In the genomic region with DNA sequence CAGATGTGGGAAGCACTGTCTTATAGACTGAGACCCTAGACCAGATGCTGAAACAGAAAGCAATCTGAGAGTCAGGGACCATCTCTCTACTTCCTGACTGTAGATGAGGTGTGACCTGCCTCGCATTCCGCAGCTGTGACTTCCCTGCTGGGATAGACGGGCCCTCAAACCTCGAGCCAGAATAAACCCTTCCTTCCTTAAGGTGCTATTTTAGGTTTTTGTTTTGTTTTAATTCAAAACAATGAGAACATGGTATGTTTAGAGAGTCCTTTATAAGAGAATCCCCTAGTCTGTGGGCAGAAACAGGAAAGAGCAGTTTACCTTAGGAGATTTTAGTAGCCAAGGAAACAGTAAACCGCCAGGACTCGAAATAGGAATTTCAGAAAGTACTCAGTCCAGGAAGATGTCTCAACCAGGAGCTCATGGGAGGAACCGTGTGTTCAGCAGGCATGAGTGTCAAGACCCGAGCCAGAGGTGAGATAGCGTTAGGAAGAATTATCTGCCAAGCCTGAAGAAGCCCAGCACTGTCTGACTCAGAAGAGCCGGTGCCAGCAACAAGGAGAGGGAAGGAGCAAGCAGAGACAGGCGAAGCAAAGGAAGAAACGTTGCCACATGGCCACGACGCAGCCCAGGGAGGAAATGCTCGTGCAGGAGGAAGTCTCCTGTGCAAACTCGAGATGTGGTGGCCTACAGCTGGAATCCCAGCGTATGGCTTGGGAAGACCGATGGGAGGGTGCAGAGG, we compare ENCODE assay signal across 10 mouse cellular contexts. TPM values are rescaled to one million over a fixed set of nuclear protein-coding genes. Genes with fewer than 3 reads are reported as not detected.
DNase-seq lines count a peak whose midpoint lies in the region; ATAC-seq lines count a peak whose summit lies in the region.
"Had no signal": no experiment of that assay in that cellular context is flagged by ENCODE, and none has a peak within 500 bp of the region (broad histone marks: within the 10 kb centered on the region; RNA-seq: fewer than 3 reads in every experiment).

No protein-coding gene starts in this region.

- no peaks in the 10 kb centered on the region for H3K36me3 ChIP-seq in kidney, embryonic 15.5 days
- H3K36me3 ChIP-seq: embryonic facial prominence, embryonic 13.5 days; limb, embryonic 12.5 days had no signal

- WGBS in kidney, embryonic 15.5 days = 56% methylated on average over 18 of the region's 18 CpGs

- no peak for ATAC-seq in kidney, embryonic 15.5 days (replicated peaks; ENCODE audit: low FRiP score)
- ATAC-seq in hematopoietic stem cell, adult 5-6 weeks (replicated peaks in 1 of 2; ENCODE audit: insufficient read depth in 1 of 2, low FRiP score in 2 of 2, low TSS enrichment in 1 of 2, low read depth in 1 of 2, poor library complexity in 2 of 2, severe bottlenecking in 2 of 2) = peak; percentile 24 to 25; a peak in 2 of 4 replicates
- ATAC-seq in megakaryocyte-erythroid progenitor cell, adult 5-6 weeks (replicated peaks; ENCODE audit: low FRiP score, low TSS enrichment, poor library complexity, severe bottlenecking) = 0 out of 2 replicates have a peak, but pooled peaks have one; percentile 37

- H3K27ac ChIP-seq in kidney, embryonic 15.5 days = peak overlapping the region; percentile 49; the same call in 1 of the 2 replicates
- H3K27ac ChIP-seq: embryonic facial prominence, embryonic 13.5 days; limb, embryonic 12.5 days had no signal

- H3K9ac ChIP-seq in kidney, embryonic 15.5 days = no peak overlapping the region
- H3K9ac ChIP-seq: embryonic facial prominence, embryonic 13.5 days; limb, embryonic 12.5 days had no signal

- no peaks in the 10 kb centered on the region for H3K27me3 ChIP-seq in kidney, embryonic 15.5 days
- H3K27me3 ChIP-seq: embryonic facial prominence, embryonic 13.5 days; limb, embryonic 12.5 days had no signal

- no peak overlapping the region for H3K4me3 ChIP-seq in kidney, embryonic 15.5 days (replicated peaks)
- H3K4me3 ChIP-seq: embryonic facial prominence, embryonic 13.5 days; limb, embryonic 12.5 days had no signal

- no peak overlapping the region for H3K4me2 ChIP-seq in kidney, embryonic 15.5 days
- H3K4me2 ChIP-seq: embryonic facial prominence, embryonic 13.5 days; limb, embryonic 12.5 days had no signal

- peaks cover 9% of the 10 kb centered on the region for H3K4me1 ChIP-seq in kidney, embryonic 15.5 days
- H3K4me1 ChIP-seq: limb, embryonic 12.5 days had no signal

- no peaks in the 10 kb centered on the region for H3K9me3 ChIP-seq in kidney, embryonic 15.5 days (replicated peaks)
- H3K9me3 ChIP-seq: embryonic facial prominence, embryonic 13.5 days; limb, embryonic 12.5 days had no signal

- DNase-seq in kidney, postnatal 14 days = no peak
- peak; percentile 40 for DNase-seq in R1 (ENCODE audit: low read depth, low spot score)
- no peak for DNase-seq in testis, postnatal 10 days (ENCODE audit: low spot score)
- DNase-seq in cerebellum, adult 18-20 months = no peak

RNA-seq across cellular contexts. Expression of gene Gm47791, which starts 24.8 kb away (rescaled TPM):
- not detected in 2 replicates for polyA plus RNA-seq in kidney, embryonic 15.5 days (2015; fragmentation: Nextera tagmentation; extraction: Ambion mirVana)
- total RNA-seq in hematopoietic stem cell, adult 5-6 weeks (2017) = not detected in 2 replicates
- total RNA-seq in megakaryocyte-erythroid progenitor cell, adult 5-6 weeks (2014; fragmentation: Nextera tagmentation) = not detected in 2 replicates
- not detected in 2 replicates for total RNA-seq in megakaryocyte-erythroid progenitor cell, adult 5-6 weeks (2017)
- total RNA-seq: heart, postnatal 10 days had no signal
- polyA plus RNA-seq: embryonic facial prominence, embryonic 13.5 days; limb, embryonic 12.5 days had no signal

RNA-seq across cellular contexts. Expression of gene Tm4sf20, which starts 27.6 kb away (rescaled TPM):
- 1.7 and 2.7 TPM in 2 replicates for polyA plus RNA-seq in kidney, embryonic 15.5 days (2015; fragmentation: Nextera tagmentation; extraction: Ambion mirVana)
- not detected in 2 replicates for total RNA-seq in hematopoietic stem cell, adult 5-6 weeks (2017)
- not detected in 2 replicates for total RNA-seq in megakaryocyte-erythroid progenitor cell, adult 5-6 weeks (2014; fragmentation: Nextera tagmentation)
- not detected in 2 replicates for total RNA-seq in megakaryocyte-erythroid progenitor cell, adult 5-6 weeks (2017)
- total RNA-seq: heart, postnatal 10 days had no signal

RNA-seq across cellular contexts. Expression of gene Agfg1, which starts 43.4 kb away (rescaled TPM):
- 29.7 and 33.0 TPM in 2 replicates for polyA plus RNA-seq in kidney, embryonic 15.5 days (2015; fragmentation: Nextera tagmentation; extraction: Ambion mirVana)
- total RNA-seq in hematopoietic stem cell, adult 5-6 weeks (2017) = 36.5 and 37.6 TPM in 2 replicates
- total RNA-seq in megakaryocyte-erythroid progenitor cell, adult 5-6 weeks (2014; fragmentation: Nextera tagmentation) = 30.1 and 39.6 TPM in 2 replicates
- total RNA-seq in megakaryocyte-erythroid progenitor cell, adult 5-6 weeks (2017) = 32.5 and 42.1 TPM in 2 replicates
